Mouse (Mus musculus): Measurements from ENCODE around the gene Gm3488.
"Not testable (repeated sequence)": the region's sequence is repeated elsewhere in the genome, so short reads cannot be mapped to it uniquely, and the experiment has no call there.

The Gm3488 gene

GRCm38 (mm10) chr14:5501374-5501773 lies at the start of gene Gm3488:
Gene Gm3488 (plus strand): TSS chr14:5501674.
- DNase-seq (ENCODE audit: low spot score) = not testable (repeated sequence)

GRCm38 (mm10) chr14:5455367-5455766 lies 46.1 kb upstream of the Gm3488 start, which contains the start of gene Gm3194:
Gene Gm3194 (minus strand): TSS chr14:5455467.
- not testable (repeated sequence) for DNase-seq (ENCODE audit: low spot score)

- DNase-seq (ENCODE audit: low spot score) = not testable (repeated sequence)
Measured at GRCm38 (mm10) chr14:5460469-5460868, 41.0 kb upstream of the Gm3488 start.

GRCm38 (mm10) chr14:5477730-5478129 lies 23.7 kb upstream of the Gm3488 start, which contains the start of gene Gm8246:
Gene Gm8246 (minus strand): TSS chr14:5477830.
- not testable (repeated sequence) for DNase-seq (ENCODE audit: low spot score)

GRCm38 (mm10) chr14:5483907-5484306 lies 17.6 kb upstream of the Gm3488 start, which contains the start of gene Gm3187:
Gene Gm3187 (plus strand): TSS chr14:5484207.
- not testable (repeated sequence) for DNase-seq (ENCODE audit: low spot score)

GRCm38 (mm10) chr14:5538196-5538595 lies 36.7 kb downstream of the Gm3488 start, which contains the start of gene Gm3532:
Gene Gm3532 (plus strand): TSS chr14:5538496.
- not testable (repeated sequence) for DNase-seq (ENCODE audit: low spot score)

All from ovary, postnatal 14 days (tissue).